Mouse (Mus musculus) small intestine, adult 2 months (tissue): ENCODE measurements around the gene Bptf. TPM values are rescaled to one million over a fixed set of nuclear protein-coding genes. Genes with fewer than 3 reads are reported as not detected.

Experiments used
- H3K27ac ChIP-seq: fragments of 200-500 bp; 2 replicates; pipeline ENCODE4 v1.5.1; 2012; ENCODE audit warnings: low read depth, low read length, control low read depth, inconsistent platforms; ENCODE audit not compliant: insufficient read depth
- H3K27me3 ChIP-seq: fragments of 200-500 bp; 2 replicates; pipeline ENCODE4 v1.6.1; 2012; ENCODE audit warnings: mild to moderate bottlenecking, moderate library complexity, low read length, inconsistent platforms; ENCODE audit not compliant: control insufficient read depth, insufficient read depth
- H3K36me3 ChIP-seq: fragments of 200-500 bp; 2 replicates; pipeline ENCODE4 v1.6.1; 2012; ENCODE audit warnings: mild to moderate bottlenecking, low read length, control low read depth, inconsistent platforms; ENCODE audit not compliant: control insufficient read depth, insufficient read depth
- H3K4me1 ChIP-seq: fragments of 200-500 bp; 2 replicates; pipeline ENCODE4 v1.6.1; 2012; ENCODE audit warnings: low read length, inconsistent platforms, mixed read lengths; ENCODE audit not compliant: control insufficient read depth, insufficient read depth, insufficient read length
- H3K4me3 ChIP-seq: fragments of 200-500 bp; 2 replicates; pipeline ENCODE4 v1.5.1; 2012; ENCODE audit warnings: low read depth, mild to moderate bottlenecking, control low read depth, inconsistent platforms, low read length, moderate library complexity
- CTCF ChIP-seq: fragments of 200-500 bp; IDR thresholded peaks from 2 replicates; pipeline ENCODE4 v1.5.1; 2012; ENCODE audit warnings: low read depth, mild to moderate bottlenecking, control low read depth, inconsistent platforms, low read length, moderate library complexity, mixed read lengths; ENCODE audit not compliant: insufficient replicate concordance, insufficient read length; ENCODE audit errors: extremely low read depth
- POLR2A ChIP-seq: fragments of 200-500 bp; IDR thresholded peaks from 2 replicates; pipeline ENCODE4 v1.6.1; 2012; ENCODE audit warnings: low read depth, mild to moderate bottlenecking, control low read depth, inconsistent platforms, low read length, moderate library complexity
- WGBS: fragments of 180-500 bp; shearing (Covaris S2); methylation state at CpG from one replicate; pipeline ENCODE4 v1.1.7; 2018; 5-methylcytosine and 5-hydroxymethylcytosine counted together
- polyA plus RNA-seq: library from polyadenylated mRNA; depleted of rRNA; stranded (reverse); fragments of >200 nt; gene quantifications from 2 replicates; pipeline ENCODE4 v1.2.3, GENCODE M21; 2012; rRNA removed

The Bptf gene
- 5.6 and 15.2 TPM in 2 replicates for polyA plus RNA-seq

DNA sequence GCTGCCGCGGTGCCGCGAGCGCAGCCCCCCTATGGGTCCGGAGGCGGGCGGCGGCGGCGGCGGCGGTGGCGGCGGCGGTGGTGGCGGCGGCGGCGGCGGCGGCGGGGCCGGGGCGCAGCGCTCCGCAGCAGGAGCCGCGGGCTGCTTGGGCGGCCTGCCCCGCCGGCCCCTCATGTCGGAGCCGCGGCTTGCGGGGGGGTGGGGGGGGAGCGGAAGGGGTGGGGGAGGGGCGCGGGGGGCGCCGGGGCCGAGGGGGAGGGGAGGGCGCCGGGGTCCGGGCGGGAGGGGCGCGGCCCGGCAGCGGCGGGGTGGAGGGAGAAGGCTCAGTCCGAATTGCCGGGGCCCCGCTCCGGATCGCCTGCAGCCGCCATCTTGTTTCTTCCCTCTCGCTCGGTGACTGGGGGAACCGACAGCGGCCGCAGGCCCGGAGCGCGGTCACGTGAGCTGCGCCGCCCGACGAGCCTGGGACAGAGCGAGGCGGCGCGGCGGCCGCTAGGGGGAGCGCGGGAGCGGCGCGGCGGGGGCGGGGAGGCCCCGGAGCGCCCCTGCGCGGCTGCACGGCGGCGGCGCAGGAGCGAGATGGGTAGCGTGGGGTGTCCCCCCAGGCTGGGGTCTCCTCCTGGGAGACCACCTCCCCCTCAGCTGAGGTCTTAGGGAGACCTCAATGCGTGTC lies at the start of gene Bptf:
Gene Bptf, minus strand, starts transcription at position 379 of the 673 bp plus-strand sequence.
- H3K27ac ChIP-seq: peak within 1 kb of the TSS; percentile 85
- H3K27me3 ChIP-seq: no peaks in the 10 kb centered on the region
- WGBS: 4% methylated on average over 81 of the region's 94 CpGs
- H3K4me1 ChIP-seq: peaks cover 2% of the 10 kb centered on the region; the same call in 1 of the 2 replicates
- H3K36me3 ChIP-seq: no peaks in the 10 kb centered on the region
- TF ChIP-seq CTCF: peak; percentile 83
- TF ChIP-seq POLR2A: peak; percentile 29; the same call in 1 of the 2 replicates
- peak within 1 kb of the TSS; percentile 93 for H3K4me3 ChIP-seq

GRCm38 (mm10) chr11:107161215-107161614 lies 29.3 kb upstream of the Bptf start:
- Histone ChIP-seq H3K36me3 (peaks cover 4% of the 10 kb centered on the region), H3K27me3 (no peaks in the 10 kb centered on the region), H3K4me3 (no peak overlapping the region), H3K4me1 (no peaks in the 10 kb centered on the region), H3K27ac (no peak overlapping the region)
- TF ChIP-seq POLR2A (no peak), CTCF (no peak)
- 64% methylated on average over 4 of the region's 4 CpGs for WGBS

GRCm38 (mm10) chr11:107159034-107159433 lies 27.1 kb upstream of the Bptf start:
- Histone ChIP-seq H3K36me3 (no peaks in the 10 kb centered on the region), H3K4me1 (no peaks in the 10 kb centered on the region), H3K4me3 (no peak overlapping the region), H3K27me3 (no peaks in the 10 kb centered on the region), H3K27ac (no peak overlapping the region)
- TF ChIP-seq POLR2A: no peak
- peak; percentile 52; the same call in 1 of the 2 replicates for TF ChIP-seq CTCF
- 67% methylated on average over 1 of the region's 1 CpGs for WGBS

DNA sequence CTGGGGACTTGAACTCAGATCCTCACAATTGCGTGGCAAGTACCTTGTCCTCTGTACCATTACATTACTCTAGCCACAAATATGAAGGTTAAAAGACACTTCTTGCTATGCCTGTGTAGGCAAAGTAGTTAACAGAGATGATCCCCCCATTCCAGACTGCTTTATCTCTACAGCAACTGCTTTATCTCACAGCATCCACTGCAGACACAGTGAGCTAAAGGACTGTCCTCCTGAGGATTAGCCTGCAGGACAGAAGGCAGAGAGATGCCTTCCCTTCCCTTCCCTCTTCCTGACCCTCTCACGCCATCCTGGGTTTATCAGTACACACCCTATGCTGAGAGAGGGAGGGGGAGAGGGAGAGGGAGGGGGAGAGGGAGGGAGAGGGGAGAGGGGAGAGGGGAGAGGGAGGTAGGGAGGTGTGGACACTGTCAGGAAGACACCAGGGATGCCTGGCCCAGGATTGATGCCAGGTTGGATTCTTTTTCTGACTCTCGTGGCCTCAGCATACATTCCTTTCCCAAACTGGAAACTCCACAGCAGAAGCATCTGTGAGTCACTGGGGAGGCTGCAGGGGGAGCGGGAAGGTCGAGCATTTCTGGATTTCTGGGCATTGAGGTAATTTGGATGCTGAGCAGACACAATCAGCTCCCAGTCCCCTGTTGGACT lies 25.2 kb upstream of the Bptf start:
- Histone ChIP-seq H3K27me3 (no peaks in the 10 kb centered on the region), H3K4me1 (no peaks in the 10 kb centered on the region), H3K4me3 (no peak overlapping the region), H3K36me3 (no peaks in the 10 kb centered on the region), H3K27ac (no peak overlapping the region)
- no peak for TF ChIP-seq POLR2A
- TF ChIP-seq CTCF: no peak
- 47% methylated on average over 5 of the region's 5 CpGs for WGBS

GRCm38 (mm10) chr11:107155292-107155691 lies 23.4 kb upstream of the Bptf start:
- Histone ChIP-seq H3K27ac (no peak overlapping the region), H3K4me1 (no peaks in the 10 kb centered on the region), H3K36me3 (no peaks in the 10 kb centered on the region), H3K27me3 (no peaks in the 10 kb centered on the region), H3K4me3 (no peak overlapping the region)
- TF ChIP-seq CTCF: no peak
- TF ChIP-seq POLR2A: no peak
- 81% methylated on average over 5 of the region's 5 CpGs for WGBS

DNA sequence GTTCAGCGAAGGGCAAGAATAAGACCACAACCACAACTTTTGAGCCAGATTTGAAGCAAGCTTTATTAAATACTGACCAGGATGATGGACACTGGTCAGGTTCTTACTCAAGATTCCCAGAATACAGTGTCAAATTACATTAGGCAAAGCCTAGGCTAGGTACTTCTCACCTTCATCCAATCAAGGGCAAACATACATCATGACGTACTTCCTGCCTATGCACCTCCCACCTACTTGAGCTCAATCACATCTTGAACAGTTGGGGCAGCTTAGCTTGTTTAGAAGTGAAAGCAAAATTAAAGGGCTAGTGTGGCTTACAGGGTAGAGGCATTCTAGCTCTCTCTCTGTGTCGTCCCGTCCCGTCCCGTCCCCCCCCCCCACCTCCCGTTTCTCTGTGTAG lies 22.5 kb upstream of the Bptf start:
- Histone ChIP-seq H3K4me3 (no peak overlapping the region), H3K36me3 (no peaks in the 10 kb centered on the region), H3K27me3 (no peaks in the 10 kb centered on the region), H3K27ac (no peak overlapping the region), H3K4me1 (no peaks in the 10 kb centered on the region)
- WGBS: 84% methylated on average over 7 of the region's 7 CpGs
- TF ChIP-seq CTCF (no peak), POLR2A (no peak)

DNA sequence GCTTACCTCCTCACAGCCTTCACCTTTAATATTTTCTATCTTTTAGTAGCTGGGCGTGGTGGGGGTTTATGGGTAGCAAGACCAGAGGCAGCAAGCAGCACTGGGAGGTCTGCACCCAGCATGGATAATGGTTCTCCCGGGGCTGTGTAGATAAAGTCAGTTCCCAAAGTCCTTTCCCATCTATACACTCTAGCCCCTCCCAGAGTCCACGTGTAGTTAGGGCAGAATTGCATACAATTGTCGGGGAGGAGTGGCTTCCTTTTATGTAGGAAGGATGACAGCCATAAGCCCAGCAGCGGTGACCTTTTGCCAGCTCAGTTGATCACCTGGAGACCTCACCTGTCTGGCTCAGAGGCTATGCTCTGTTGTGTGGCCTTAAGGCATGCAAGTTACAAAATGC lies 21.7 kb upstream of the Bptf start:
- 44% methylated on average over 5 of the region's 5 CpGs for WGBS
- Histone ChIP-seq H3K36me3 (no peaks in the 10 kb centered on the region), H3K4me1 (no peaks in the 10 kb centered on the region), H3K4me3 (no peak overlapping the region), H3K27me3 (no peaks in the 10 kb centered on the region), H3K27ac (no peak overlapping the region)
- no peak for TF ChIP-seq CTCF
- TF ChIP-seq POLR2A: no peak
